Mouse (Mus musculus): ENCODE results near the gene Lif. TPM values are rescaled to one million over a fixed set of nuclear protein-coding genes. Genes with fewer than 3 reads are reported as not detected.

Gene Lif
- polyA plus RNA-seq, 1 experiment from 2014 or later: not detected

DNA sequence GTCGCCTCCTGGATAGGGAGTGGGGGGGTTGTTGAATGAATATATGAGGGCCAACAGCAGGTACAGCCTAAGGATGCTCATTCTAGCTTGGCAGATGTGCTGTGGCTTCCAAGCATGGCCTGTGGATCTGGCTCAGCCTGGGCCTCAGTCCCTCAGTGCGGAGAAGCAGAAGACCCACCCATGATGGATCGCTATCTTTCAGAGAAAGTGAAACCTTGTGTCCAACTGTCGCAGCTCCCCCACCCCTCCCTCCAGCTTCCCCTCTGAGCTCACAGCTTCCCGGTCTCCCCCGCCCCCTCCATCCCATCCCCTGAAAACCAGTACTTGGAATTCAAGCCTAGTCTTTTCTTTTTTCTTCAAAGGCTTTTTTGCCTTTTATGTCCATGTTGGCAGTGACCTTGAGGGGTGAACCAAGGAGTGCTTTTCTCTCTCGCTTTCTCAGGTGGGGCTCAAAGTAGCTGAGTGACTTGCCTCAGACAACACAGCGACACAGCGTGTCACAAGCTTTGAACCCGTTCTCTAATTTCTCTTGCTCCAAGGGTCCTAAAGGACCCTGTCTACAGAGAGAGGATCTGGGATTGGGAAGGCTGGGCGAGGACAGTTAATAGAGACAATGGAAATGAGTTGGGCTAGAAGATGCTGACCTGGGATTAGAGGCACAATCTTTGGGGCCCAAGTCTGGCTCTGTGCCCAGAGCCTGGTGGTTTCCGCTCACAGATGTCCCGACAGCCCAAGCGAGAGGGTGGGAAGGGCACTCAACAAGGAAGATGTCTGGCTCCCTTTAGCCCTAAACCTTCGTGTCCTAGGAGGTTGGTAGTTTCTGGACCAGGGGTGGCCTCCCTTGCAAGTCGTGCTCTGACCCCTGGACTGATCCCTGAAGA is 21.5 kb upstream of the Lif start, which contains the start of gene Osm:
Gene Osm (plus strand): TSS at position 756 of the 881 bp plus-strand sequence.
- H3K27ac ChIP-seq (replicated peaks): no peak within 1 kb of the TSS
- H3K4me1 ChIP-seq: no peaks in the 10 kb centered on the region
- H3K4me2 ChIP-seq (replicated peaks): no peak within 1 kb of the TSS
- no peak within 1 kb of the TSS for H3K9ac ChIP-seq (replicated peaks)
- no peak for ATAC-seq (replicated peaks)
- no peaks in the 10 kb centered on the region for H3K27me3 ChIP-seq
- H3K9me3 ChIP-seq: no peaks in the 10 kb centered on the region
- WGBS: 71% methylated on average over 16 of the region's 16 CpGs
- no peak within 1 kb of the TSS for H3K4me3 ChIP-seq
- H3K36me3 ChIP-seq: no peaks in the 10 kb centered on the region

DNA sequence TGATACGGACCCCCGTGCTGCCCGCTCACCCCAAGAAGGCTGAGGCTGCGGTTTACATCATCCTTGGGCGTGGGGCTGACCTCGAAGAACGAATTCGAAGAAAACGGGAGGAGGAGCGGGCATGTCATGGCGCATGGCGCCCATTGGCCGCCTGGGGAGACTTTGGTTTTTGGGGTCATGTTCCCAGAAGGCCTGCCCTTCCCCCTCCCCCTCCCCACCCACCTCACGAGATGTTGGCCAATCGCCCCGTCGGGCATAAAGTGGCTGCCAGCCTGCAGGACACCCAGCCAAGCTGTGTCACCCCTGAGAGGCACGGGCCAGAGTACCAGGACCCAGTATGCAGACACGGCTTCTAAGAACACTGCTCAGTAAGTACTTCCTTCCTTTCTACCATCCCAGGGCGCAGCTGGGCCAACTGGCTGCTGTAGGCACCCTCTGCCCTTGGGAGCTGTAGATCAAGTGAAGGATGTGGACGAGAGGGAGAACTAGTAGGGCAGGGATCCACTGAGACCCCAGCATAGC is 20.8 kb upstream of the Lif start:
- ATAC-seq (replicated peaks): no peak
- H3K27me3 ChIP-seq: no peaks in the 10 kb centered on the region
- H3K4me3 ChIP-seq: no peak overlapping the region
- H3K4me1 ChIP-seq: no peaks in the 10 kb centered on the region
- H3K27ac ChIP-seq (replicated peaks): no peak overlapping the region
- no peaks in the 10 kb centered on the region for H3K36me3 ChIP-seq
- 89% methylated on average over 21 of the region's 21 CpGs for WGBS
- no peak overlapping the region for H3K4me2 ChIP-seq (replicated peaks)
- H3K9ac ChIP-seq (replicated peaks): no peak overlapping the region
- no peaks in the 10 kb centered on the region for H3K9me3 ChIP-seq

DNA sequence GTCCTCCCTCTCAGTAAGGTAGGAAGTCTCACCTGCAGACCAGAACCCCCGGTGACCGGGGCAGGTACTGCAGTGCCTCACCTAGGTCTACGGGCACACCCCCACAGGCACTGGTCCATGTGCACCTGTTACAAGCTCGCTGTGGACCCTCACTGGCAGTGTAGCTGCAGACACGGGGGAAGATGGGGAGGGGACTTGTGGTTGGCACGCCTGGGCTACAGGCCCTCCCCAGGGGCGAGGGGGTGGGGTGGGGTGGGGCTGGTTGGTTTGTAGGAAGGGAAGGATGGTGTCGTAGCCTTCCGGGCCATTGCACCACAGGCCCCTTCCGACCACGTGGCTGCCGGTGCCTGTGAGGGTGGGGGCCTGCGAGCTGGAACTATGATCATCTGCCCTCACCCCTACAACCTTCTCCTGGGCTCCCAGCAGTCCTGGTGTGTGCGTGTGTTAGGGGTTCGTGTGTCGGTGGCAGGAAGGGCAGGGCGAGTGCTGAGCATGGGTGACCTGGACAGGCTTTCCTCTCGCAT is 19.9 kb upstream of the Lif start:
- 85% methylated on average over 18 of the region's 18 CpGs for WGBS
- H3K9me3 ChIP-seq: no peaks in the 10 kb centered on the region
- no peaks in the 10 kb centered on the region for H3K4me1 ChIP-seq
- H3K4me3 ChIP-seq: no peak overlapping the region
- no peak overlapping the region for H3K9ac ChIP-seq (replicated peaks)
- H3K4me2 ChIP-seq (replicated peaks): no peak overlapping the region
- H3K36me3 ChIP-seq: no peaks in the 10 kb centered on the region
- no peak overlapping the region for H3K27ac ChIP-seq (replicated peaks)
- no peak for ATAC-seq (replicated peaks)
- no peaks in the 10 kb centered on the region for H3K27me3 ChIP-seq

DNA sequence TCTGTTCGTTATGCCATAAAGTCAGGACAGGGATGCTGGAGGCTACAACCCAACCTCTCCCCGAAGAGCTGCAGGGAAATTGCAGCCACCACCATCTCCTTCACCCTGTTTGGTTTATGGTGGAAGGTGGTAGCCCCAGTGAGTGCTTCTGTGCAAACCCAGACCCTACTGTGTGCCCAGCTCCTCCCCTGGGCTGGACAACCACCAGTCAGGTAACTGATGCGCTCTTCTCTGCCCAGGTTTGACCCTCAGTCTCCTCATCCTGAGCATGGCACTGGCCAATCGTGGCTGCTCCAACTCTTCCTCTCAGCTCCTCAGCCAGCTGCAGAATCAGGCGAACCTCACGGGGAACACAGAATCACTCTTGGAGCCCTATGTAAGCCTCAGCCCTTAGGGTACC is 19.2 kb upstream of the Lif start:
- no peaks in the 10 kb centered on the region for H3K9me3 ChIP-seq
- no peak for ATAC-seq (replicated peaks)
- no peak overlapping the region for H3K4me2 ChIP-seq (replicated peaks)
- H3K36me3 ChIP-seq: no peaks in the 10 kb centered on the region
- H3K9ac ChIP-seq (replicated peaks): no peak overlapping the region
- no peaks in the 10 kb centered on the region for H3K27me3 ChIP-seq
- 90% methylated on average over 6 of the region's 6 CpGs for WGBS
- H3K4me1 ChIP-seq: no peaks in the 10 kb centered on the region
- H3K27ac ChIP-seq (replicated peaks): no peak overlapping the region
- no peak overlapping the region for H3K4me3 ChIP-seq

DNA sequence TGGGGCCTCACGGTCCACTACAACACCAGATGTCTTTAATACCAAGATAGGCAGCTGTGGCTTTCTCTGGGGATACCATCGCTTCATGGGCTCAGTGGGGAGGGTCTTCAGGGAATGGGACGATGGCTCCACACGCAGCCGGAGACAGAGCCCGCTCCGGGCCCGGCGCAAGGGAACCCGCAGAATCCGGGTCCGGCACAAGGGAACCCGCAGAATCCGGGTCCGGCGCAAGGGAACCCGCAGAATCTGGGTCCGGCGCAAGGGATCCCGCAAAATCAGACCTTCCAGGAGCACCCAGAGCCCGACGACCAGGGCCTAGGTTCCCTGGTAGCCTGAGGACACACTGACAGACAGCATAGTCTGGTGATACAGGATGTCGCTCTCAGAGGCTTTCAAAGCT is 17.7 kb upstream of the Lif start:
- ATAC-seq (replicated peaks): no peak
- Histone ChIP-seq H3K4me1 (no peaks in the 10 kb centered on the region), H3K4me3 (no peak overlapping the region), H3K4me2 (replicated peaks) (no peak overlapping the region), H3K9me3 (no peaks in the 10 kb centered on the region), H3K36me3 (no peaks in the 10 kb centered on the region), H3K27ac (replicated peaks) (no peak overlapping the region), H3K9ac (replicated peaks) (no peak overlapping the region), H3K27me3 (no peaks in the 10 kb centered on the region)
- 94% methylated on average over 23 of the region's 23 CpGs for WGBS

DNA sequence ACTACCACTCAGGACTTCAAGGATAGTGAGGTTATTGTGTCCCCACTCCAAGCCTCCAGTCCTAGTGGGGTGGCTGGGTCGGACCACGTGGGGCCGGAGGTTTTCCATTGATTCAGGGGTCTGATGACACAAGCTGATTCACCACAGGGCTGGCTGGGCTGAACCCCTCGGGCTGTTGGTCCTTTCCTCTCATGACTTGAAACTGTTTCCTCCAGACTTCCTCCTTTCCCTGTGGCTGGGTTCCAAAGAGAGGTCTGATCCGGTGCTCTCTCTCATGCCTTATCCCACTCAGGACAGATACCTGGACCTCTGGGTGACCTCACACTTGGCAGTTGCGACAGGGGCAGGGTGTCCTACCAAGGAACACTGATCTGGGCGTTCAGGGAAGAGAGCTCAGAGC is 17.2 kb upstream of the Lif start:
- ATAC-seq (replicated peaks): no peak
- Histone ChIP-seq H3K36me3 (no peaks in the 10 kb centered on the region), H3K27ac (replicated peaks) (no peak overlapping the region), H3K9ac (replicated peaks) (no peak overlapping the region), H3K4me2 (replicated peaks) (no peak overlapping the region), H3K4me3 (no peak overlapping the region), H3K4me1 (no peaks in the 10 kb centered on the region), H3K9me3 (no peaks in the 10 kb centered on the region), H3K27me3 (no peaks in the 10 kb centered on the region)
- WGBS: 81% methylated on average over 7 of the region's 7 CpGs

DNA sequence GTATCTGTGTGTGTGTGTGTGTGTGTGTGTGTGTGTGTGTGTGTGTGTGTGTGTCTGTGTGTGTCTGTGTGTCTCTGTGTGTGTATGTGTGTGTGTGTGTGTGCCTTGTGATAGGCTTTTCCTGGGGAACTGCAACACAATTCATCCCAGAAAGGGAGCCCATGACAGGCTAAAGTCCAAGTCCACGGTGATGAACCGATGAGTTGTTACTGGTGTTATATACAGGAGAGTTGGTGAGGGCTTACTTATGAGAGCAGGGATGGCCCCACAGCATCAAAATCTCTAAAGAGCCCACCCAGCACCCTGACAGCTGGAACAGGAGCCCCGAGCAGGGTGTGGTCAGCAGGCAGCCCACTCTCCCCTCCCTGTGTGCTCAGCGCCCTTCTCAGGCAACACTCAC is 16.2 kb upstream of the Lif start:
- H3K4me1 ChIP-seq: no peaks in the 10 kb centered on the region
- H3K9me3 ChIP-seq: no peaks in the 10 kb centered on the region
- 76% methylated on average over 4 of the region's 4 CpGs for WGBS
- no peaks in the 10 kb centered on the region for H3K27me3 ChIP-seq
- no peak overlapping the region for H3K4me2 ChIP-seq (replicated peaks)
- H3K36me3 ChIP-seq: no peaks in the 10 kb centered on the region
- H3K4me3 ChIP-seq: no peak overlapping the region
- H3K27ac ChIP-seq (replicated peaks): no peak overlapping the region
- H3K9ac ChIP-seq (replicated peaks): no peak overlapping the region
- no peak for ATAC-seq (replicated peaks)

DNA sequence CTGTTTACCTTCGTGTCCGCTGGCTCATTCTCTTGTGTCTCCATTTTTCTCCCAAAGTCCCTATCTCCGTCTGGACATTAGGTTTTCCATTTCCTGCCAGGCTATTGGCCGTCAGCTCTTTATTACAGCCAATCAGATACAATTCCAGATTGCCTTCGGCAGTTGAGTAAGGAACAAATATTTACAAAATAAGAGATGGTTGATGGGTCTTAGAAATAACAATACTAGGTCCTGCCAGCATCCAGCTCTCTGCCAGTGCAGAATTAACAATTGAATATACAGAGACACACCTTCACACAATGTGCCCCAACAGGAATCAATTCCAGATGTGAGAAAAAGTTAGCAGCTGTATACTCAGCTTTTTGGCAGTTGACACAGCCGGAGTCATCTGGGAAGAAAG is 11.2 kb upstream of the Lif start:
- no peaks in the 10 kb centered on the region for H3K4me1 ChIP-seq
- H3K36me3 ChIP-seq: no peaks in the 10 kb centered on the region
- H3K27me3 ChIP-seq: no peaks in the 10 kb centered on the region
- H3K9me3 ChIP-seq: no peaks in the 10 kb centered on the region
- no peak for ATAC-seq (replicated peaks)
- no peak overlapping the region for H3K4me3 ChIP-seq
- H3K9ac ChIP-seq (replicated peaks): no peak overlapping the region
- H3K4me2 ChIP-seq (replicated peaks): no peak overlapping the region
- WGBS: 75% methylated on average over 6 of the region's 6 CpGs
- no peak overlapping the region for H3K27ac ChIP-seq (replicated peaks)

DNA sequence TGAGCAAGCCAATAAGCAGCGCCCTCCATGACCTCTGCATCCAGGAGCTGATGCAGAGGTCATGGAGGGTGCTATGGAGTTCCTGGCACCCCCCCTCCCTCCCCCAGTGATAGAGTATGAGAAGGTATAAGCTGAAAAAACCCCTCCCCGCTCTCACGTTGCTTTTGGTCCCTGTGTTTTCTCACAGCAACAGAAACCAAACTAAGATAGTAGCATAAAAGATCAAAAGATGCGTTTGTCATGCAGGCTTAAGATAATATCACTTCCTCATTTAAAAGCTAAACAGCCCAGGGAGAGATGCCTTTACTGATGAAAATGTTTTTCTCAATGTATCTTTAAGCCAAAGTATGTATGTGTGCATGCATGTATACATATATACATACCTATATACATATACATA is 10.7 kb upstream of the Lif start:
- Histone ChIP-seq H3K4me1 (no peaks in the 10 kb centered on the region), H3K9me3 (no peaks in the 10 kb centered on the region), H3K27ac (replicated peaks) (no peak overlapping the region), H3K36me3 (no peaks in the 10 kb centered on the region), H3K4me3 (no peak overlapping the region), H3K4me2 (replicated peaks) (no peak overlapping the region), H3K9ac (replicated peaks) (no peak overlapping the region), H3K27me3 (no peaks in the 10 kb centered on the region)
- WGBS: 81% methylated on average over 4 of the region's 4 CpGs
- no peak for ATAC-seq (replicated peaks)

DNA sequence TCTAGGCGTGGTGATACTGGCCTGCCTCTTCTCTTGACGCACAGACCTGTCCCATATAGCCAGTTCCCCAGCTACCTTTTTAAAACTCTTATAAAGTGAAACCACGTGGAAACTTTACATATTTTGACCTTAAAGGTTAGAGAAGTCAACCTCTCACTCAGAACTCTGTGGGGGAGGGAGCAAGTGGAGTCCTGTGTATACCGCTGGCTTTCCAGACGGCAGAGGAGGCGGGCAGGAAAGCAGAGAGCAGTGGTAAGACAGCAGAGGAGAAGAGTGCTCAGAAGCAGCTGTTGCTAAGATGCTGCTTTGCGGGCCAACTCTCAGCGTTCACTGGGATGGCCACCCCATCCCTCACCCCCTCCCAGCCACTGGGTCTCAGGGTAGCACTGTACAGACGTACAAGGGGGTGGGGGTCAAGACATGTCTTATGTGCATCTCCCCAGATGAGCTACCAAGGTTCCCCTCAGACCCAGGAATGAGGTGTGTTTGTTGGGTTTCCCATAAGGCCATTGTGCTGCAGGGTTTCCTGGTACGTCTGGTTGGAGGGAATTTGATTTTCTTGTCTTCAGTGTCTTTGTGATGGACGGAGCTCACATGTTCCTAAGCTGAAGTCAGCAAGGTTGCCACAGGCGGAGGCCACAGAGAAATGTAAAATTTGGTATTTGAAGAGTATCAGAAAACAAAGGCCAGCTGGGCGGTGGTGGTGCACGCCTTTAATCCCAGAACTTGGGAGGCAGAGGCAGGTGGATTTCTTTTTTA is 10.0 kb upstream of the Lif start:
- Histone ChIP-seq H3K9me3 (no peaks in the 10 kb centered on the region), H3K4me3 (no peak overlapping the region), H3K4me2 (replicated peaks) (no peak overlapping the region), H3K27me3 (no peaks in the 10 kb centered on the region), H3K36me3 (no peaks in the 10 kb centered on the region), H3K27ac (replicated peaks) (no peak overlapping the region), H3K9ac (replicated peaks) (no peak overlapping the region), H3K4me1 (no peaks in the 10 kb centered on the region)
- whole genome bisulfite sequencing: 81% methylated on average over 14 of the region's 14 CpGs
- no peak for ATAC-seq (replicated peaks)

DNA sequence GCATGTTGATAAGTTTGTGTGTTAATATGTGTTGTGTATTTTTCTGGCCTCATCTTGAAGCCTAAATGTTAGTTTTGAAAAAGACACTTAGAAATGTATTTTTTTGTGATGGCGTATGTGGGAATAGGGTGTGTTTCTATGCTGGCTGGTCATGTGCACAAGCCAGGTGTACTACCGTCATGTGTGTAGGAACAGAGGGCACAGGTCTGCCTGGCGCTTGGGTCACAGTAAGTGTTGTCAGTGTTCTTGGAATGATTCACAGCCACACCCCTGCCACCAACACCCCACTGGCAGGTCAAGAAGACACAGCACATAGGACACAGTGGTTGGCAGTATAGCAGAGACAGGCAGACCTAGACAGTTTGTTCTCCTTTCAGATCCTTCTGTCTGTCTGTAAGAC is 8.2 kb upstream of the Lif start:
- Histone ChIP-seq H3K4me3 (no peak overlapping the region), H3K27me3 (no peaks in the 10 kb centered on the region), H3K4me2 (replicated peaks) (no peak overlapping the region), H3K9ac (replicated peaks) (no peak overlapping the region), H3K9me3 (no peaks in the 10 kb centered on the region), H3K36me3 (no peaks in the 10 kb centered on the region), H3K4me1 (no peaks in the 10 kb centered on the region), H3K27ac (replicated peaks) (no peak overlapping the region)
- no peak for ATAC-seq (replicated peaks)
- WGBS: 94% methylated on average over 3 of the region's 3 CpGs

DNA sequence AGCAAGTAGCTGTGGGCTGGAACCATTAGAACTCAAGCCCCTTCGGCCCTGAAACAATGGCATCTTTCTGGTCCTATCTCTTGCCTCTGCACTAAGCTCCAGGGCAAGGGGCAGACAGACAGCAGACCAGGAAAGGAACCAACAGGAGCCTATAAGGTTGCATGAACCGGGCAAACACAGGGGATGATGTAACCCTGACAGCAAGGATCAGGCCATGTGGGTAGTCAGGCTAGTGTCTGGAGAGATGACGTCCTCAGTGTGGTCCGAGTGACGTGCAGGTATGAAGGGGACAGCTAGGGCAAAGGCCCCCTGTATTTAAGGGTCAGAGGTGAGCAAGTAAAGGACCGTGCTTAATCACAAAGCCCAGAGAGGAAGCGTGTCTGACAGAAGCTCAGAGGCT is 7.1 kb upstream of the Lif start:
- Histone ChIP-seq H3K9ac (replicated peaks) (no peak overlapping the region), H3K4me2 (replicated peaks) (no peak overlapping the region), H3K27me3 (no peaks in the 10 kb centered on the region), H3K4me3 (no peak overlapping the region), H3K9me3 (no peaks in the 10 kb centered on the region), H3K27ac (replicated peaks) (no peak overlapping the region), H3K36me3 (no peaks in the 10 kb centered on the region), H3K4me1 (no peaks in the 10 kb centered on the region)
- ATAC-seq (replicated peaks): no peak
- 81% methylated on average over 7 of the region's 7 CpGs for WGBS

All from forebrain, embryonic 15.5 days (tissue).